Mouse (Mus musculus) cerebellum, postnatal 36 days (tissue): ENCODE results near the gene Erp27.

ENCODE experiments used
- DNase-seq, 2 experiments: peaks; one replicate each; pipeline ENCODE4 v3.0.0; 2021 to 2022; ENCODE audit warnings: mixed read lengths in 2 of 2

The Erp27 gene

GRCm38 (mm10) chr6:136938331-136939126, 16.5 kb upstream of the Erp27 start:
- no peak for DNase-seq

DNA sequence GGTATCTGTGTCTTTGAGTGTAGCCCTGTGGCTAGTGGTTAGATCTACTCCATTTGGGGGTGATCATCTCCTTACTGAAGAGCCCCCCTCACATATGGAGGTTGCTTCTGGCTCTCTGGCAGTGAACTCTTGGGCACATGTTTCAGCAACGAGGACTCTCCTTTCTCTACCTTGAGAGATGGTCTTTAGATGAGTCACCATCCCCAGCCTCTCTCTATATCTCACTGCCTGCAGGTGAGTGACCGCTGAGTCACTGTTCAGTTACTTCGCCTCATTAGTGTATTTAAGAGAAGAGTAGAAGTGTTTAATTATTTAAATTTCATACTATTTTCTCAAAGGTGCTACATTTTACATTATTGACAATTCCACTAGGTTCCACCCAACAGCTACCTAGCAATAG, 15.1 kb upstream of the Erp27 start:
- no peak for DNase-seq

DNA sequence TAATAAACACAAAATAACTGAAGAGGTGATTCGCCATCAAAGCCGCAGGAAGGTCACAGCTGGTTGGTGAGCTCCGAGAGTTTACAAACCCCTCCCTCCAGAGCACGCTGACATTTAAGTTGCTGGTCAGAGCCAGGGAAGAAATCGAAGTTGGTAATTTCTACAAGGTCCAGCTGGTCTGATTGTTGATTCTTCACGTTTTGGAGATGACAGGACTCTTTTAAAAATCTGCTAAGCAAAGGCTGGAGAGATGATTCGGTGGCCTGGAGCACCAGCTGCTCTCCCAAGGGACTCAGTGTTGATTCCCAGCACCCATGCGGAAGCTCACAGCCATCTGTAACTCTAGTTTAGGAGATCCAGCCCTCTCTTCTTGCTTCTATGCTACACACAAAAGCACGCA, 14.4 kb upstream of the Erp27 start:
- no peak for DNase-seq

DNA sequence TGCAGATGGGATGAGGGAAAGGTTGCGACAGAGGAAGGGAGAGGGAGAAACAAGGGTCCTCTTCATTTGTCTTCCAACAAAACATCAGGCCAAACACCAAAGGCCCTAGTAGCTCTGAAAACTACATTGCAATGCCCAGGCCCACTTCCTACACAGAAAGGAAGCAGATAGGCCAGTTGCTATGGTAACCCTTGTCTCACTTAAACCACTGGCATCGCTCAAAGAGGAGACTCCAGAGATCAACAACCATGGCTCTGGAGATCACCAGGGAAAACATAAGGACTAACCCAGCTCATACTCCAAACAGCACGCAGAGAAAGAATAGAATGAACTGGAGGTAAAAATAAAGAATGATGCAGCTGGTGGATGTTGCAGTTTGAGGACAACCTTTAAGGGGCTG, 13.3 kb upstream of the Erp27 start:
- no peak for DNase-seq

GRCm38 (mm10) chr6:136934068-136934467, 12.1 kb upstream of the Erp27 start:
- no peak for DNase-seq

DNA sequence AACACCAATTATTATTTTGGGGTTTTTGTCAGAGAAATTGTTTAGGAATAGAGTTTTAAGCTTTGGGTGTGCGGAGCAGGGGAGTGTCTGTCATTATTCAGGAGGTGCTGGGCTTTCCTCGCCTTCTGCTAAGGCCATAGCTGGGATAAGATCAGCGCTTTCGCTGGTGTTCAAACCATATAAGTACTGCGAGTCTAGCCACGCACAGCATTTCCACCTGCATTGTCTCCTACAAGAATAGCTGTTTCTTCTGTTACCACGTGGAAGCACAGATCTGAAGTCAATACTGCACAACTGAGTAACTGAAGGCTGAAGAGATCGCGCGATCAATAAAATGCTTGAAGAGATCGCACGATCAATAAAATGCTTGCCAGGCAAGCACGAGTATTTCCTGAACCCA, 9.3 kb upstream of the Erp27 start:
- no peak for DNase-seq

- no peak for DNase-seq
Observed at GRCm38 (mm10) chr6:136930677-136931076, 8.7 kb upstream of the Erp27 start.

DNA sequence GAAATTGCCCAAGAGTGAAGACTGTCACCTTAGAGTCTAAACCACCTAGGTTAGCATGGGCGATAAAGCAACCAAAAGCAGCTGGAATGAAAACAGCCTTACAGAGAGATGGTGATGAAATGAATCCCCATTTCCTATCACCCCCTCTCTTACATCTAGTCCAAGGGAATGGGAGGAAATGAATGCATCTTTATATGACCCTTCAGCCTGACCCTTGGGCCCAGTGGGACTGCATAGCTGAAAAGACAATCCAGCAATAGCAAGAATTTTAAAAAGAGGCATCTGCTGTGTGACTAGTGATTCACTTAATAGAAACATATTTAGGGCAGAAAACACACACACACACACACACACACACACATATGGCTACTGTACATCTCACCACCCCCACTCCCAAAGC, 5.6 kb upstream of the Erp27 start:
- no peak for DNase-seq

DNA sequence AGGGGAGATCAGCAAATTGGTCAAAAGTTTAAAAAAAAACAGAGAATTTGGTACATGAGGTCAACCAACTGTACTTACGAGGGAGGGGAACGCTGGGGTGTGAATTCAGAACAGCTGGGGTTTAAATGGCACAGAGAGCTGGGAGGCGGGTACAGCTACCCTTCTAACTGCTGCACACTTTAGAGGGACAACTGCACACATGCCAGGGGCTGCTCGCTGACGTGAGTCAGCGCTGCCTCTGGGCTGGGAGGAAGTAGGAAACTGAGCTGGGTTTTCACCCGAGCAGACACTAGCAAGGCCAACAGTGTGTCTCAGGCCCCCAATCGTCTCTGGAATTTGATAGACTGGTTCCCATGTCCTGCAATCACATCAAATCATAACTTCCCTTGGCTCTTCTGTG, 3.1 kb upstream of the Erp27 start:
- no peak for DNase-seq

- no peak for DNase-seq
Observed at GRCm38 (mm10) chr6:136923532-136923931, 1.6 kb upstream of the Erp27 start, which contains the start of gene Pde6h. Gene Pde6h, plus strand, starts transcription at chr6:136923832.

GRCm38 (mm10) chr6:136922871-136923270, 891 bp upstream of the Erp27 start:
- DNase-seq = no peak

GRCm38 (mm10) chr6:136921601-136922000, 379 bp downstream of the Erp27 start:
- no peak for DNase-seq

GRCm38 (mm10) chr6:136920320-136921257, 1.4 kb downstream of the Erp27 start:
- peak; percentile 39 to 69 for DNase-seq

DNA sequence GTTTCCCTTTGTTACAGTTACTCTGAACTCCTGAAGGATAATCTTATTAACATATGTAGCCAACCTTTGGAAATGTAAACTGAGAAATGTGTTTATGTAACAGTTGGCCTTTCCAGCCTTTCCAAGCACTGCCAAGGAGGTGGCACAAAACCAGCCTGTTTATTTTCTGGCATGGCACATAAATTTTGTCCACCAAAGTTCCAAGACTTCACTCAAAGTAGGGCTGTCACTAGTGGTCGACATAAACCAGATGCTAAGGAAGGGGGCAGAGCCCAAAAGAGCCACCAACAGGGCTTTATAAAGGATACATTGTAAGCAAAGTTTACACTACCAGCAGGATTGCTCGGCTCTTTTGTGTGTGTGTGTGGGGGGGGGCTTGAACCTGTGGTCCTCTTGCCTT, 4.1 kb downstream of the Erp27 start:
- DNase-seq = no peak

- DNase-seq = no peak
Observed at GRCm38 (mm10) chr6:136915721-136916395, 6.1 kb downstream of the Erp27 start.

- DNase-seq = no peak
Observed at GRCm38 (mm10) chr6:136914234-136914633, 7.7 kb downstream of the Erp27 start.

- no peak for DNase-seq
Observed at GRCm38 (mm10) chr6:136913384-136914126, 8.4 kb downstream of the Erp27 start.

- no peak for DNase-seq
Observed at GRCm38 (mm10) chr6:136912751-136913265, 9.2 kb downstream of the Erp27 start.

- DNase-seq = no peak
Observed at GRCm38 (mm10) chr6:136910247-136910890, 11.6 kb downstream of the Erp27 start.

DNA sequence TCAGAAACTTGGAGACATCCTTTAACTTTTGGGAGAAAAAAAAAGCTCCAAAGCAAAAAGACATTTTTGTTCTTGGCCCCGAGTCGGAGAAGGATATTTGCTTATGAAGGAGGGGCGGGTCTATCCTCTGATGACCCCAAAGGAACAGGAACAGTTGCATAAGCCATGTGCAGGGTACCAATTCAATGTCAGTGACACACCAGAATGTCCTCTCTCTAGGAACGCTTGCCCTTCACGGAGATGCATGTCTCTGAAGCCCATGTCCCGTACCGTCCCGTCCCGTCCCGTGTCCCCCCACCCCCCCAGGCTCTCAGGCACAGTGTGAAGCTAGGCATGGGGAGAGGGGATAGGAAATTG, 15.1 kb downstream of the Erp27 start:
- no peak for DNase-seq

- DNase-seq = no peak
Observed at GRCm38 (mm10) chr6:136906283-136906936, 15.6 kb downstream of the Erp27 start.
